Mouse (Mus musculus) limb, embryonic 14.5 days (tissue): ENCODE measurements at regions not wholly inside any gene's neighbourhood (a gene's known extent, or its start where the extent isn't known, plus 50 kb on each side); places are given as distances from the start of the nearest gene placed in this dataset.

ENCODE experiments used
- ATAC-seq: fragments of 200-750 bp; cut with Nextera tagmentation; 2 replicates; pipeline ENCODE4 v1.8.0; 2017; ENCODE audit warnings: low read depth, moderate number of reproducible peaks, moderate TSS enrichment; ENCODE audit not compliant: low FRiP score
- DNase-seq: peaks from one replicate; pipeline ENCODE4 v3.0.0-alpha.2; 2015; ENCODE audit warnings: low spot score
- H3K27ac ChIP-seq: fragments of 300-500 bp; sonication (generic); replicated peaks from 2 replicates; pipeline ENCODE4 v1.5.1; 2014; ENCODE audit warnings: low read depth, mild to moderate bottlenecking, low read length, moderate library complexity, mixed read lengths
- H3K27me3 ChIP-seq: fragments of 300-500 bp; sonication (generic); 2 replicates; pipeline ENCODE4 v1.6.1; 2014; ENCODE audit warnings: low read length, mixed read lengths; ENCODE audit not compliant: control insufficient read depth, insufficient read depth
- H3K36me3 ChIP-seq: fragments of 300-500 bp; sonication (generic); 2 replicates; pipeline ENCODE4 v1.6.1; 2014; ENCODE audit warnings: mild to moderate bottlenecking, low read length, moderate library complexity, mixed read lengths; ENCODE audit not compliant: control insufficient read depth, insufficient read depth
- H3K4me1 ChIP-seq: fragments of 300-500 bp; sonication (generic); 2 replicates; pipeline ENCODE4 v1.6.1; 2014; ENCODE audit warnings: antibody characterized with exemption, low read length, mixed read lengths; ENCODE audit not compliant: control insufficient read depth, insufficient read depth
- H3K4me2 ChIP-seq: fragments of 300-500 bp; sonication (generic); replicated peaks from 2 replicates; pipeline ENCODE4 v1.6.1; 2014; ENCODE audit warnings: low read depth, mild to moderate bottlenecking, low read length, moderate library complexity; ENCODE audit not compliant: severe bottlenecking
- H3K4me3 ChIP-seq: fragments of 300-500 bp; sonication (generic); replicated peaks from 2 replicates; pipeline ENCODE4 v1.5.1; 2014; ENCODE audit warnings: low read length
- H3K9ac ChIP-seq: fragments of 300-500 bp; sonication (generic); 2 replicates; pipeline ENCODE4 v1.6.1; 2014; ENCODE audit warnings: mild to moderate bottlenecking, low read depth, low read length, moderate library complexity; ENCODE audit not compliant: severe bottlenecking
- H3K9me3 ChIP-seq: fragments of 300-500 bp; sonication (generic); 2 replicates; pipeline ENCODE4 v1.6.1; 2016; ENCODE audit warnings: low read length; ENCODE audit not compliant: control insufficient read depth
- POLR2A ChIP-seq: fragments of 200-500 bp; IDR thresholded peaks from 2 replicates; pipeline ENCODE4 v1.8.0; 2012; ENCODE audit warnings: inconsistent platforms, mild to moderate bottlenecking, moderate library complexity, borderline replicate concordance; ENCODE audit not compliant: insufficient read depth, insufficient read length; ENCODE audit errors: extremely low read depth
- WGBS: fragments of 180-500 bp; shearing (Covaris S2); extraction: QIAGEN DNeasy Blood & Tissue Kit; methylation state at CpG from one replicate; pipeline ENCODE4 v1.1.7; 2014; 5-methylcytosine and 5-hydroxymethylcytosine counted together

DNA sequence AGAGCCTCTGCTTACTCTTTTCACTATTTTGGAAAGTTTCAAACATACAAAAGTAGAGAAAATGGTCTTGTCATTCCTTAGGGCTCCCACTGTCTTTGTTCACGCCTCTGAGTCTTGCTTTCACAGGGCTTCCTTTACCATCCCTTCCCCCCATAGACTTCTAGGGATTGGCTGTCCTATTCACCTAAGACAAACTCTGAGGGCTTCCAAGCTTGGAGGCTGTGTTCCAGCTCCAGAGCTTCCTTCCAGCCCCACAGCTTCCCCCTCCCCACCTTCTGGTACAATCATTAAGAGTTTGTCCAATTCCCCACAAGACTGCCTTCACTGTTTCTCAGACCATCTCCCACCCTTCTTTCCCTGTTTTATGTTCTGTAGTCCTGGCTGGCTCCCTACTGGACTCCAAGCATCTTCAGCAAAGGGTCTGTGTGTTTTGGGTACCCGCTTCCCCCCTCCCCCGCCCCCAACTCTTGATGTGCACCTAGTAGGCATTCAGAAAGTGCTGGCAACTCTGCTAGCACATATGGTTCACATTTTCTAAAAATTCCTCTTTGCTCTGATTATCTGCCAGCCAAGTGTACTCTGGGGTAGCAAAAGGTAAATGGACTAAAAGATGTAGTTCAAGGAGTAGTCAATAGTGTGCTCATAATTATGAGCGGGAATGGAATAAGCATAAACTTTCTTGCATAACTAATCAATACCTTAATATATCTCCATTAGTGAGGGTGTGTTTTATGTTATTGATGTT lies 344.0 kb downstream of the Slc4a3 start:
- H3K4me3 ChIP-seq: no peak overlapping the region
- no peak for TF ChIP-seq POLR2A
- H3K4me2 ChIP-seq: no peak overlapping the region
- no peaks in the 10 kb centered on the region for H3K36me3 ChIP-seq
- peak overlapping the region; percentile 19; the same call in 1 of the 2 replicates for H3K27ac ChIP-seq
- peak; percentile 69 for DNase-seq
- H3K9me3 ChIP-seq: peaks cover 5% of the 10 kb centered on the region; the same call in 1 of the 2 replicates
- 49% methylated on average over 4 of the region's 4 CpGs for WGBS
- ATAC-seq: peak; percentile 66
- H3K4me1 ChIP-seq: peaks cover 25% of the 10 kb centered on the region
- H3K27me3 ChIP-seq: no peaks in the 10 kb centered on the region
- no peak overlapping the region for H3K9ac ChIP-seq

DNA sequence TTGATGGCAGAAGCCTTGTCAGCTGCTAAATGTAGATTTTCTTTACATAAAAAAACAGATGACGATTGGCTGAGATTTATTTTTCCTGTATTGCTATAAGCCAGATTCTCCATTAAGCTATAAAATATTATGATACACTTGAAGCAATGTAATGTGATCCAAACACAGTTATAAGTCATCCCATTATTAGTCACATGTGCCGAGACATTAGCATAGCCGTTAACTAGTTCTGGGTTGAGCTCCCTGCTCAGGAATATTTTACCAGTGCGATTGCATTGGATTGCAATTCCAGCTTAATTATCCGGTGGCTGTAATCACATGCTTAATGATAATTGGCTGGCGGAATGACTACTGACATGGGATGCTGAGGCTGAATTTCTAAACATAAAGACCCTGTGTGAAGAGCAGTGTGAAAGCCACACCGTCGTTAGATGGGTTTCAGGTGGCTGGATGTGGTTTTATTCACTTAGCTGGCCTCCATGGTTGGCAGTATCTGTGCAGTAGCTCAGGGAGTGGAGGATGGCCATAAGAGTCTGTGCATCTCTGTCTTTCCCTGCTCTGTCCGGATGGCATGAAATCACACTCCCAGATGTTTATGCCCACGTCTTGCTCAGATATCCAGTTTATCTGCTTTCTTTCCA lies 344.7 kb downstream of the Slc4a3 start:
- Histone ChIP-seq H3K4me3 (no peak overlapping the region), H3K27ac (no peak overlapping the region), H3K27me3 (no peaks in the 10 kb centered on the region), H3K9me3 (peaks cover 5% of the 10 kb centered on the region; the same call in 1 of the 2 replicates), H3K36me3 (no peaks in the 10 kb centered on the region), H3K4me2 (no peak overlapping the region), H3K9ac (no peak overlapping the region), H3K4me1 (peaks cover 25% of the 10 kb centered on the region)
- TF ChIP-seq POLR2A: no peak
- DNase-seq (no peak), ATAC-seq (0 out of 2 replicates have a peak, but pooled peaks have one; percentile 50)
- 41% methylated on average over 10 of the region's 10 CpGs for WGBS

GRCm38 (mm10) chr1:75895550-75895949 lies 349.5 kb downstream of the Slc4a3 start:
- Histone ChIP-seq H3K9me3 (peaks cover 5% of the 10 kb centered on the region; the same call in 1 of the 2 replicates), H3K4me3 (no peak overlapping the region), H3K4me2 (no peak overlapping the region), H3K27ac (no peak overlapping the region), H3K9ac (no peak overlapping the region), H3K27me3 (no peaks in the 10 kb centered on the region), H3K36me3 (no peaks in the 10 kb centered on the region), H3K4me1 (peaks cover 6% of the 10 kb centered on the region)
- no peak for DNase-seq
- TF ChIP-seq POLR2A: no peak
- ATAC-seq: no peak
- 100% methylated on average over 1 of the region's 1 CpGs for WGBS

GRCm38 (mm10) chr1:75901146-75901545 lies 355.1 kb downstream of the Slc4a3 start:
- H3K4me1 ChIP-seq: no peaks in the 10 kb centered on the region
- ATAC-seq: no peak
- no peak overlapping the region for H3K4me2 ChIP-seq
- no peak overlapping the region for H3K9ac ChIP-seq
- DNase-seq: no peak
- TF ChIP-seq POLR2A: no peak
- H3K4me3 ChIP-seq: no peak overlapping the region
- H3K9me3 ChIP-seq: no peaks in the 10 kb centered on the region
- no peaks in the 10 kb centered on the region for H3K36me3 ChIP-seq
- WGBS: 50% methylated on average over 1 of the region's 1 CpGs
- H3K27me3 ChIP-seq: no peaks in the 10 kb centered on the region
- no peak overlapping the region for H3K27ac ChIP-seq

DNA sequence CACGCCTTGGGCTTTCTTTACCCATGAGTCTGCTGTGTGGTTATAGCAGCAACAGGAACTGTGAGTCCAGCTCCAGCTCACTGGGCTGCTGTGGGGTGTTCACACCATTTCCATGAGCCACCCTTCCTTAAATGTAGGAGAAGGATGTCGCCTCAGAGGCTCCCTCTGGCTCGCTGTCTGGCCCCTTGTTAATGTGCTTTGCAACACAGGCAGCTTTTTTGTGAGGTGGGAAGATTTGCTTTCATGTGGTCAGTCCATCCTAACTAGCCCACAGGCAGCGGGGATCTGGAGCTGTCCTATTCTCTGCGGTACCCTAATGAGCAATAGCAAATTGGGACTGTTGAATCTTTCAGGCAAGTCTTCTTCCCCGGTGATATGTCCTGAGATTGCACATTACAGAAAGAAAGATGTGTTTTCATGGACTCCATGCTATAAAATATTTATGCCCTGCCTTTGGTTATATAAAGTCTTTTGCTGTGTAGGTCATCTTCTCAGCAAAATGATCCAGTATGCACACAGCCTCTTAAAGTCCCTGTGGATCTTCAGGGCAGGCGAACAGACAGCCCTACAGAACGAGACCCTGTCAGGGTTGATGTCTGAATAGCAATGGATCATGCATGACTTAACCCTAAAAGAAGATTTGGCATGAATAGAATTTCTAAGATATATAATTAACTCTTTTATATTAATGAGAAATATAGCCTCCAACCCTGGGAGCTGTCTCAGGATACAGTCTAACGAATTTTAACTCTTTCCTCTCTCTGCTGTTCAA lies 359.8 kb downstream of the Slc4a3 start:
- H3K9me3 ChIP-seq: no peaks in the 10 kb centered on the region
- no peak for TF ChIP-seq POLR2A
- DNase-seq (no peak), ATAC-seq (no peak)
- 58% methylated on average over 9 of the region's 9 CpGs for WGBS
- H3K27ac ChIP-seq: no peak overlapping the region
- no peak overlapping the region for H3K4me2 ChIP-seq
- H3K4me1 ChIP-seq: no peaks in the 10 kb centered on the region
- no peak overlapping the region for H3K4me3 ChIP-seq
- H3K27me3 ChIP-seq: no peaks in the 10 kb centered on the region
- no peaks in the 10 kb centered on the region for H3K36me3 ChIP-seq
- no peak overlapping the region for H3K9ac ChIP-seq
